Mouse (Mus musculus): ENCODE results near the gene Gm9887. TPM values are rescaled to one million over a fixed set of nuclear protein-coding genes. Genes with fewer than 3 reads are reported as not detected.
"Not testable (repeated sequence)": the region's sequence is repeated elsewhere in the genome, so short reads cannot be mapped to it uniquely, and the experiment has no call there.

The Gm9887 gene
- total RNA-seq, 2 experiments from 2014 or later = 0.60 to 0.61 TPM

DNA sequence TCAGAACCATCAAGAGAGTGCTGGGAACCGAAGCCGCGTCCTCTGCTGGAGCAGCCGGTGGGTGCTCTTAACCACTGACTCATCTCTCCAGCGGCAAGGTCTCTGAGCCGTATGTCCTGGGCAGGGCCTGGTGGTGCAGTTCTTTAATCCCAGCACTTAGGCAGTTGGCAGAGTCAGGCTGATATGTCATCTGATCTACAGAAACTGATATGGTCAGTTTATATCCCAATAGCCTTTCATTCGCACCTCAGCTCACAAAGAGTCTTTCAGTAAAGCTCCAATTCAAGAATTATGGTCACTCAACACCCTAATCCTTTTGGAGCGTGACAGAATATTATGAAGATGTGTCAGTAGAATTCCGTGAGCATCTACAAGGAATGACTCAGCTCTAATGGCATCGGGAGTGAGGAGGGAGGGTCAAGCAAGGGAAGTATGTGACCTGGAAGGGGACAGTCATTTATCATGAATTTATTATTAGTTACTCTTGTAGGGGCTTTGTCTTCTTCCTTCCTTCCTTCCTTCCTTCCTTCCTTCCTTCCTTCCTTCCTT lies 16.1 kb upstream of the Gm9887 start:
- no peak for DNase-seq (ENCODE audit: low spot score)
- intact Hi-C loops (cut with DNase I) = no loop called here

- intact Hi-C loops (cut with DNase I); DNase-seq (ENCODE audit: low spot score): not testable (repeated sequence)
Measured at GRCm38 (mm10) chr12:69386281-69386732, 14.0 kb upstream of the Gm9887 start.

DNA sequence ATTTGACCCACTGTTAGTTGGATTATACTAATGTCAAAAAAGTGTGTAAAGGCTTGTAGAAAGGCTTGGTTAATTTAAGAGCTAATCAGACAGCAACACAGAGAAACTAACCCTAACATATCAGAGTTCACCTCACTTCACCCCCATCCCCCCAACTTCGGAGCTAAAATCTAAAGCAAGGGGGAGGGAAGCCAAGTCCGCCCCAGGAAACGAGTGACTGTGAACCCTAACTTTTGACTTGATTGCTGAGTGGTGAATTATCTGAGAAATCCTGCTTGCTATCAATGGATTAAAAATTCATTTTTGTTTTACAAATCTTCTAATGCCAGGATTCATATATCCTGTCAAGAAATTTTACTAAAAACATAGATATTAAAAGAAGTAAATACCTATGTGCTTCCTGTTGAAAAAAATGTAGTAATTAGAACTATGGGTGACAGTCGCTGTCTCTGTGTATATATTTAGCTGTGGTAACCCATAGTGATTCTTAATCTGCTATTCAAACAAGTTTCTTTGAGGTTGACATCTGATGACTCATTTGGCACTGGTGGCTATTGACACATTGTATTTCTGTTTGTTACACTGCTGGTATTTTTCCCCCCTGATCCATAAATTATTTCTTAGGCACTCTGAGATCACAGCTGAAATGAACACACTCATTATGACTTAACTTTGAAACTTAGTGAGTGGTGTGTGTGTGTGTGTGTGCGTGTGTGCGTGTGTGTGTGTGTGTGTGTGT lies 13.5 kb upstream of the Gm9887 start:
- intact Hi-C loops (cut with DNase I) = no loop called here

DNA sequence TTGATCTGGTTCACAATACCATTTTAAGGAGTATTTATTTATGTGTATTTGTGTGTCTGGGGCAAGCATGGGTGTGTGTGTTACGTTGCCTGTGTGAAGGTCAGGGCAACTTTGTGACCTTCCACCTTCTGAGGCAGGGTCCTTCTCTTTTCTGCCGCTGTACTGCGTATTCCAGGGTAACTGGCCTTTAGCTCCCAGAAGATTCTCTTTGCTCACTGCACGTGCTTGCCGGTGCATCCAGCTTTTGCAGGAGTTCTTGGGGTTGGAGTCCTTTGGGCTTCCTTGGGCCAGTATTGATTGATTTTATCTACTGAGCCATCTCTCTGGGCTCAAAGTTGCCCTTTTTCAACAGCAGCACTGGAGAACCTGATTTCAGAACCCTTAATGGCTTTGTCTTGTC lies 12.3 kb upstream of the Gm9887 start:
- intact Hi-C loops (cut with DNase I) = no loop called here
- no peak for DNase-seq (ENCODE audit: low spot score)

More for the DNA sequence above, 13.5 kb upstream of the Gm9887 start:
- DNase-seq (ENCODE audit: low spot score) = no peak

GRCm38 (mm10) chr12:69382880-69383279 lies 10.6 kb upstream of the Gm9887 start:
- intact Hi-C loops (cut with DNase I) = no loop called here
- no peak for DNase-seq (ENCODE audit: low spot score)

GRCm38 (mm10) chr12:69378558-69379454 lies 6.5 kb upstream of the Gm9887 start:
- intact Hi-C loops (cut with DNase I) = no loop called here
- no peak for DNase-seq (ENCODE audit: low spot score)

- intact Hi-C loops (cut with DNase I); DNase-seq (ENCODE audit: low spot score): not testable (repeated sequence)
Measured at GRCm38 (mm10) chr12:69377636-69378035, 5.4 kb upstream of the Gm9887 start.

DNA sequence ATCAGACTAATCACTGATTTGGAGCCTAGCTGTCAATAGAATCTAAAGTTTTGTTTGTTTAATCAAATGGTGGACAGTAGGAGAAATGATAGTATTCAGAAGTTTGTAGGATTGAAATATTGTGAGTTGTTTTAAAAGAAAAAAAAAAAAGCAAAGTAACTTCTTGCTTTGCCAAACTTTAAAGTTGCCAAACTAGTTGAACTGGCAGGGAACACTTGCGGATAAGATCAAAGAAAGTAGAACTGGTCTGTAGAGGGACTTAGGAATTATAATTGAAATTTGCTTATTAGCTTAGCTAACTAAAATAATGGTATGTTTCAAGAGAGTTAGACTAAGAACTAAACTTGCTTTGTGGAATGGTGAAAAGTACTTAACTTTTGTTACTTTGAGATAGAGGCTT lies 4.9 kb upstream of the Gm9887 start:
- DNase-seq (ENCODE audit: low spot score) = no peak
- intact Hi-C loops (cut with DNase I) = no loop called here

DNA sequence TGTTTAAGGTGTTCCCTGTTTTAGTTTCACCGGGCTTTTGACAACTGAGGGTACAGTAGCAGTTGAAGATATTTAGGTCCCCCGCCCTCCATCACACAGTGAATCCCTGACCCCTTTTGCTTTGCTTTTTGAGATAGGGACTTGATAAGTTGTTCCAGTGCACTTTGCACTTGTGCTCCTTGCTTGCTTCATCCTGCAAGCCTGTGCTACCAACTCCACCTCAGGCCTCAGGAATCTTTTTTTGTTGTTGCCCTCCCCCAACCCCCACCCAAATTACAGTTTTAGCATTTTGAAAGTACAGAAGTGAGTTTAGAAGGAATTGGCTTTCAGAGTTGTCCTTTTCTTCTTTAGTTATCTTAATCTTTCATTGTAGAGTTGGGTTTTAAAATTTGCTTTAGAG lies 3.9 kb upstream of the Gm9887 start:
- no peak for DNase-seq (ENCODE audit: low spot score)
- intact Hi-C loops (cut with DNase I) = no loop called here

DNA sequence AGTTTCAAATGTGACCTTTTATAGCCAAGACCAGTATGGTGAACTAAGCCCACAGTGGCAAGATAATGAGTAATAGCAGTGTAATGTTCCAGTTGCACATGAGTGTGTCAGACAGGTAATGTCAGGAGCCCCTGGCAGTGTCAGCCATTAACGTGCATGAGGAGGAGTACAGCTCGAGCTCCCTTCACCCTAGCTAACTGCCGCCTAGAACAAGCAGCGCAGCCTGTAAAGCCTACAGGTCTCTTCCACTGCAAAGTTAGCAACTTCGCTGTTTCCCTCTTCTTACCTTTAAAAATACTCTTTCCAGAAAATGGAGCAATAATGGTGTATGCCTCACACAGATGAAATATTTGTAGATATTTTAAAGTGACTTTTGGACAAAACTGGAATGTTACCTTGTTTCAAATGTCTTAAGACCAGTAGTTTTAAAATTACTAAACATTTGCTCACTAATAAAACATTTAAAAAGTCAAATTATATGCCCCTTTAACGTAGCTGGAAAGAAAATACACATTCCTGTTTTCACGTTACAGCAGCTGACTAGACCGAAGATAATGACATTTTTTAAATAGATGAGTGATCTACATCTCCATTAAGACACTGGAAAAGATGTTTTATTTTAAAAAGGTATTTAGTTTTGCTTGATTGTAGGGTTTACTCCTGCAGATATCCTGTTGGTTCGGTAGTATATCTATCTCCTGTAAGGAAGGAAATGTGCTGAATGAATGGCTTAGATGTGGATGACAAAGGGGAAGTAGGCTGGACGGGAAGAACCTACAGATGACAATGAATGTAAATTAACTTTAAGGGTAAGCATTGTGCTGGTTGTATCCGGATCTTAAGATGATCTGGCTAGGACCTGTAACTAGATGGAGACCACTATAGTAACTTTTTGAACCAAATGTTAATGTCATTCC lies 1.9 kb upstream of the Gm9887 start:
- DNase-seq (ENCODE audit: low spot score) = no peak
- intact Hi-C loops (cut with DNase I) = loop anchor here (2.0 to 5.0 kb wide), 4 partner anchors 49 to 201 kb away; no protein-coding TSS in a partner anchor

DNA sequence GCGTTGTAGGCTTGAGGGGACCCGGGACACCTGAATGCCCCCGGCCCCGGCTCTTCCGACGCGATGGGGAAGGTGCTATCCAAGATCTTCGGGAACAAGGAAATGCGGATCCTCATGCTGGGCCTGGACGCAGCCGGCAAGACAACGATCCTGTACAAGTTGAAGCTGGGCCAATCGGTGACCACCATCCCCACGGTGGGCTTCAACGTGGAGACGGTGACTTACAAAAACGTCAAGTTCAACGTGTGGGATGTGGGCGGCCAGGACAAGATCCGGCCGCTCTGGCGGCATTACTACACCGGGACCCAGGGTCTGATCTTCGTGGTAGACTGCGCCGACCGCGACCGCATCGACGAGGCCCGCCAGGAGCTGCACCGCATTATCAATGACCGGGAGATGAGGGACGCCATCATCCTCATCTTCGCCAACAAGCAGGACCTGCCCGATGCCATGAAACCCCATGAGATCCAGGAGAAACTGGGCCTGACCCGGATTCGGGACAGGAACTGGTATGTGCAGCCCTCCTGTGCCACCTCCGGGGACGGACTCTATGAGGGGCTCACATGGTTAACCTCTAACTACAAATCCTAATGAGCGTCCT lies 573 bp upstream of the Gm9887 start:
- peak; percentile 7 for DNase-seq (ENCODE audit: low spot score)
- intact Hi-C loops (cut with DNase I) = loop anchor here (2.0 to 5.0 kb wide), 4 partner anchors 50 to 202 kb away; no protein-coding TSS in a partner anchor

DNA sequence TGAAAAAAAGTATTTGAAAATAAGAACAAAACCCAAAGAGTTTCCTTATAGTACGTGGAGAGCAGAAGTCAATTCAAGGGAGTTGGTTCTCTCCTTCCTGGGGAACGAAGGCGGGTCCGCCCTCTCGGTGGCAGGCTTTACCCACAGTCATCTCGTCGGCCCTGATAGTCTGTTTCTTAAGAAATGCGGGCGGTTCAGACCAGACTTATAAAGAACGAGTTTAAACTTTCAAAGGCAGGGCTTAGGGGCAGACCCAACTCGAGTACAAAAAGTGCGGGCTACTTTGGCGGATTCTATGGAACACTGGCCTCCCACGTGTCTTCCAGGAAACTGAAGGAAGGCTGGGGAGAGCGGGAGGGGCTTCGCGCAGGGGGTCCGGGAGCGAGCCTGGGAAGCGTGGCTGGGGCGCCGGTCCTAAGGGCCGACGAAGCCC lies 821 bp downstream of the Gm9887 start:
- DNase-seq (ENCODE audit: low spot score) = no peak

DNA sequence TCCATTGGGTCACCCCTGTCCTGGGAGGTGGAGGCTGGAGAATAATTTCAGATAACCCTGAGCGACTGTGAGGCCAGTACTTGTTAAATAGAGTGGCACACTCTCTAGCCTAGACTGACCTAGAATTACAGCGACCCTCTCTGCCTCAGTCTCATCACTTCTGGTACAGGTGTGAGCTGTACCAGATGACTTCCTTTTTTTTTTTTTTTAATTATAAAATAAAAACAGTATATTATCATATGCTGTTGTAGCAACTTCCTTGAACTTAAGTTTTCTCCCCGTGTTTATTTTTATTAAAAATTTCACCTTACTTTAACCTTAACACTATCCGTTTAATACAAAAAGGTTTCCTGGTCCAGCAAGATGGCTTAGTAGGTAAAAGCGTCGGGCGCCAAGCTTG lies 1.3 kb downstream of the Gm9887 start:
- intact Hi-C loops (cut with DNase I) = loop anchor here (5.0 kb wide), 2 partner anchors 91 to 126 kb away; no protein-coding TSS in a partner anchor
- no peak for DNase-seq (ENCODE audit: low spot score)

More for the DNA sequence above, 821 bp downstream of the Gm9887 start:
- intact Hi-C loops (cut with DNase I) = loop anchor here (5.0 kb wide), 2 partner anchors 91 to 126 kb away; no protein-coding TSS in a partner anchor

DNA sequence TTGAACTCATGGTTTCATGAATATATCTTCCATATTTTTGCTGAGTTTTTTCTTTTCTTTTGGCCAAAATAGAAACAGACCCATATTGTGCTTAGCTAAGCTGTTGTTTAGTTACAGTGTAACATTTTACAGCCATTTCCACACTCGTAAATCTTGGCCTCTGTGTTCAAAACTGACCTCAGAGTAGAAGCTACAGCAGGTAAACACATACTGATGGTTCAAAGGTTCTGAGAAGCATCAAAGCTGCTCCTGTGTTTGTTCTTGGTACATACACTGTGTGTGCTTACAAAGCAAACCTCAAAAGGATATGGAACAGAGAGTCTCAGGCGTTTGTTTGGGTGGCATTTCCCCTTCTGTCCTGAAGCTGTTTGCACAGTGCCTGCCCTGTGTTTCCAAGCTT lies 4.7 kb downstream of the Gm9887 start:
- DNase-seq (ENCODE audit: low spot score) = no peak
- intact Hi-C loops (cut with DNase I) = loop anchor here (10.0 kb wide), 1 partner anchor 1087 kb away; the partner anchor contains the start of gene Tmx1

DNA sequence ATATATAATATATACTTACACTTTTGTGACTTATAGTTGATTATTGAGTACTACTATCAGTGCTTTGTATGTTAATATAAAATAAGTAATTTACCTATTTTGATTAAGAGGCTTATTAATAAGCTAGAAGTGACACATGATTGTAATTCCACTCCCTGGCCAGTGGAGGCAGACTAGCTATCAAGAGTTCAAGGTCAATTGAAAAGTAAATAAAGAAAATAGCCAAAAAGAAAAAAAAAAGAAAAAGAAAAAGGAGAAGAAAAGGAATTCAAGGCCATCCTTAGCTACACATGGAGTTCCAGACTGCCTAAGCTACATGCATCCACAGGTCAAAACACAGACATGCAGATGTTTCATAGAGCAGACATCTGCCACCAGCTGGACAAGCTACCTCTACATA lies 5.8 kb downstream of the Gm9887 start:
- no peak for DNase-seq (ENCODE audit: low spot score)
- intact Hi-C loops (cut with DNase I) = loop anchor here (10.0 kb wide), 1 partner anchor 1088 kb away; the partner anchor contains the start of gene Tmx1

GRCm38 (mm10) chr12:69365757-69366156 lies 6.5 kb downstream of the Gm9887 start:
- intact Hi-C loops (cut with DNase I) = loop anchor here (2.0 to 10.0 kb wide), 2 partner anchors 207 to 1089 kb away; partner anchors contain the start of gene Tmx1
- no peak for DNase-seq (ENCODE audit: low spot score)

DNA sequence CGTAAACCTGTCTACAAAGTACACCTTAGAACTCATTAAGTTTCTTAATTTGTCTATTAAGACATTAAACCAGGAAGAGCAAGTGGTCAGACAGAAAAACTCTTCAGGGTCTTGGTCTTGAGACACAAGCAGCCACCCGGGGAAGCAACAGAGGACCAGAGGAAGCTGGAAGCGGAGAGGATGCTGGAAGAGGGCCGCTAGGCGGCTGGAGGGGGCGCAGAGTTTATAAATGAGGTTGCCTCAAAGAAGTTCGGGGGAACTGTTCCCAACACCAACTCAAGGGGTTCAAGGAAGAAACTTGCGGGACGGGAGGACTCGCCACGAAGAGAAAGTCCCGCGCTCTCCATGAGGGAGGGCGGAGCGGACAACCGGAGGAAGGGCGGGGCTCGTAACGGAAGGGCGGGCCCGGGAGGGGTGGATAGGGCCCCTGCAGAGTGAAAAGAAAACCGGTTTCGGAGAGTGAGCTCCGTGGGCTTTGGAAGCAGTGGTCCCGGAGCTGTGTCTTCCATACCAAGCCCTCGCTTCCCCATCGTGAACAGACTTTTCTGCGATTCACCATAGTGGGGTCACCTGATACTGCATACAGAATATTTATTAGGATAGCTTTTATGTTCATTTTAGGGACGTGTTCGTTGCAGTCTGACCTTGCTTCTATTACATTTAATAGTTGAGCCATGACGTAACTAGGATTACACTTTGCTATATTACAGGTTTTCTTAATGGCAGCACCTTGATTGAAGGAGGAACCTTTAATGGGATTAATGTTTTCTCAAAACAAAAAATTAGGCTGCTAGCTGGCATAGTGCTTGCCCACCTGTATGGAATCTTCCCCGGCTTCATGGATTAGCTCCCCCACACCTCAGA lies 8.1 kb downstream of the Gm9887 start:
- DNase-seq (ENCODE audit: low spot score) = peak; percentile 73
- intact Hi-C loops (cut with DNase I) = loop anchor here (2.0 to 10.0 kb wide), 3 partner anchors 209 to 1091 kb away; partner anchors contain the start of genes Sos2 and Tmx1
